8 mouse cellular contexts compared by ENCODE assay signal in the genomic region with DNA sequence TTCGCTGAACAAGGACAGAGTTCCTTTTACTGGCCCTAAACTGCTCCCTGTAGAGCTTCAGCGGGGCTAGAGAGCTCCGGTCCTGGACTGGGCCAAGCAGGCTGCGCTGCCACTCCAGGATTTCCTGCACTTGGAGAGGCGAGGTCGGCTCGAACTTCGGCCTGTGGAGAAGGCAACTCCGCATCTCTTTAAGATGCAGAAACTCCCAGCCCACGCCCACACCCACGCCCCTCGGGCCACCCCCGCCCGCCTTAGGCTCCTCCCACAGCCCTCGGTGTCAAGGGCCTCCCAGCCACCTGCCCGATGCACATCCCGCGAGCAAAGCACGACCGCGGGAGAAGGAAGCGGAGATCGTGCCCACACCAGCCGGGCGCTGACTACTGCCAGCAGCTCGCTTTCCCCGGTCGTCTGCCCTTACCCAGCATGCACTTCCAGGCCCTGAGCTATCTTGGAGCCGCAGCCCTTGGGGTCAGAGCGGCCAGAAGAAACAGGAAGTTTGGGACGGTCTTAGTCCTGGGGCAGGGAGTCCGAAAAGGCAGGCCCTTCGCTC. TPM values are rescaled to one million over a fixed set of nuclear protein-coding genes. Genes with fewer than 3 reads are reported as not detected.
DNase-seq lines count a peak whose midpoint lies in the region; ATAC-seq and TF ChIP-seq lines count a peak whose summit lies in the region.

No protein-coding gene starts in this region.

- TF ChIP-seq EP300 in liver, postnatal 0 days (IDR thresholded peaks at IDR 0.05; ENCODE audit: low read depth), result no peak

- intact Hi-C loops in heart, postnatal 14 days (cut with DNase I), result loop anchor here (2.0 kb wide), 1 partner anchor 26 kb away; a partner anchor contains a TSS

- no peak for TF ChIP-seq CTCF in E14TG2a.4 (conservative IDR thresholded peaks at IDR 0.05; ENCODE audit: low read length)
- TF ChIP-seq CTCF in liver, postnatal 0 days (IDR thresholded peaks at IDR 0.05; ENCODE audit: low read depth), result no peak

- DNase-seq in heart, postnatal 14 days, result peak; percentile 82 to 83
- peak; percentile 60 for DNase-seq in layer of hippocampus, adult 11-12 months (ENCODE audit: low spot score)
- peak; percentile 91 for DNase-seq in liver, postnatal 0 days
- DNase-seq in telencephalon, adult 2 months (ENCODE audit: low read depth, low spot score), result peak; percentile 4

- peak overlapping the region; percentile 63 for H3K4me2 ChIP-seq in forebrain, embryonic 13.5 days
- peak overlapping the region; percentile 76 for H3K4me2 ChIP-seq in liver, postnatal 0 days (ENCODE audit: low read depth, low read length)
- H3K4me2 ChIP-seq in neural tube, embryonic 13.5 days, result peak overlapping the region; percentile 61

- ATAC-seq in cerebellum, adult (ENCODE audit: insufficient number of reproducible peaks, low FRiP score, low TSS enrichment), result peak; percentile 79
- peak; percentile 87 for ATAC-seq in forebrain, embryonic 13.5 days
- ATAC-seq in liver, postnatal 0 days, result peak; percentile 95
- ATAC-seq in neural tube, embryonic 13.5 days (ENCODE audit: low read depth), result peak; percentile 83

- peaks cover 72% of the 10 kb centered on the region for H3K4me1 ChIP-seq in E14TG2a.4 (replicated peaks; ENCODE audit: low read depth, low read length)
- H3K4me1 ChIP-seq in forebrain, embryonic 13.5 days, result peaks cover 14% of the 10 kb centered on the region; the same call in 1 of the 2 replicates
- H3K4me1 ChIP-seq in liver, postnatal 0 days (ENCODE audit: insufficient read depth), result peaks cover 26% of the 10 kb centered on the region
- 0 out of 2 replicates have a peak, but pooled peaks cover 6% of the 10 kb centered on the region for H3K4me1 ChIP-seq in neural tube, embryonic 13.5 days (replicated peaks)

- WGBS in forebrain, embryonic 13.5 days, result 16% methylated on average over 33 of the region's 33 CpGs
- 16% methylated on average over 32 of the region's 33 CpGs for WGBS in liver, postnatal 0 days (ENCODE audit: insufficient replicate concordance)
- 16% methylated on average over 33 of the region's 33 CpGs for WGBS in neural tube, embryonic 13.5 days

- H3K36me3 ChIP-seq in E14TG2a.4 (ENCODE audit: insufficient read depth, low read length), result no peaks in the 10 kb centered on the region
- no peaks in the 10 kb centered on the region for H3K36me3 ChIP-seq in forebrain, embryonic 13.5 days (ENCODE audit: poor library complexity, severe bottlenecking)
- no peaks in the 10 kb centered on the region for H3K36me3 ChIP-seq in liver, postnatal 0 days (replicated peaks; ENCODE audit: insufficient read depth, low read length)
- no peaks in the 10 kb centered on the region for H3K36me3 ChIP-seq in neural tube, embryonic 13.5 days

- peaks cover 16% of the 10 kb centered on the region; the same call in 1 of the 2 replicates for H3K27me3 ChIP-seq in E14TG2a.4 (ENCODE audit: insufficient read depth, low read length)
- peaks cover 15% of the 10 kb centered on the region for H3K27me3 ChIP-seq in forebrain, embryonic 13.5 days
- H3K27me3 ChIP-seq in liver, postnatal 0 days (ENCODE audit: insufficient read depth, low read length), result peaks cover 6% of the 10 kb centered on the region; the same call in 1 of the 2 replicates
- H3K27me3 ChIP-seq in neural tube, embryonic 13.5 days, result peaks cover 33% of the 10 kb centered on the region

- H3K4me3 ChIP-seq in E14TG2a.4 (replicated peaks; ENCODE audit: low read length), result peak overlapping the region; percentile 76
- H3K4me3 ChIP-seq in forebrain, embryonic 13.5 days, result peak overlapping the region; percentile 41
- H3K4me3 ChIP-seq in liver, postnatal 0 days (ENCODE audit: low read depth, low read length), result peak overlapping the region; percentile 43
- H3K4me3 ChIP-seq in neural tube, embryonic 13.5 days, result peak overlapping the region; percentile 42

- no peak overlapping the region for H3K27ac ChIP-seq in forebrain, embryonic 13.5 days
- peak overlapping the region; percentile 79 for H3K27ac ChIP-seq in liver, postnatal 0 days (ENCODE audit: low read depth)
- H3K27ac ChIP-seq in neural tube, embryonic 13.5 days (replicated peaks), result no peak overlapping the region

- peak overlapping the region; percentile 54 for H3K9ac ChIP-seq in forebrain, embryonic 13.5 days
- H3K9ac ChIP-seq in liver, postnatal 0 days (replicated peaks), result peak overlapping the region; percentile 63
- H3K9ac ChIP-seq in neural tube, embryonic 13.5 days, result peak overlapping the region; percentile 54

- no peaks in the 10 kb centered on the region for H3K9me3 ChIP-seq in E14TG2a.4 (ENCODE audit: low read length)
- no peaks in the 10 kb centered on the region for H3K9me3 ChIP-seq in forebrain, embryonic 13.5 days (replicated peaks)
- H3K9me3 ChIP-seq in liver, postnatal 0 days (ENCODE audit: low read length), result no peaks in the 10 kb centered on the region
- no peaks in the 10 kb centered on the region for H3K9me3 ChIP-seq in neural tube, embryonic 13.5 days

RNA-seq across cellular contexts. Expression of a gene that starts 26.6 kb away (rescaled TPM):
- polyA plus RNA-seq in forebrain, embryonic 13.5 days (2015; fragmentation: Nextera tagmentation; extraction: Ambion mirVana), result 6.5 and 6.6 TPM in 2 replicates
- total RNA-seq in heart, postnatal 14 days (2021), result 1 to 10 TPM; 8.2 to 8.8 TPM
- 1.5 TPM in 2 replicates for polyA plus RNA-seq in liver, postnatal 0 days (2015; fragmentation: Nextera tagmentation; extraction: Ambion mirVana)
- 5.8 and 7.8 TPM in 2 replicates for polyA plus RNA-seq in neural tube, embryonic 13.5 days (2015; fragmentation: Nextera tagmentation; extraction: Ambion mirVana)

RNA-seq across cellular contexts. Expression of a gene that starts 57.9 kb away (rescaled TPM):
- polyA plus RNA-seq in forebrain, embryonic 13.5 days (2015; fragmentation: Nextera tagmentation; extraction: Ambion mirVana), result 23.6 and 27.2 TPM in 2 replicates
- total RNA-seq in heart, postnatal 14 days (2021), result 10 to 100 TPM; 14.0 to 16.4 TPM
- 7.9 and 8.1 TPM in 2 replicates for polyA plus RNA-seq in liver, postnatal 0 days (2015; fragmentation: Nextera tagmentation; extraction: Ambion mirVana)
- 17.9 and 18.9 TPM in 2 replicates for polyA plus RNA-seq in neural tube, embryonic 13.5 days (2015; fragmentation: Nextera tagmentation; extraction: Ambion mirVana)

Comparison
In these comparisons a context has a peak if more than half of its experiments do, and no peak if none do; other contexts are left out.
1. DNase-seq: peak in every context shown above with its lines; median percentile 91 in liver, postnatal 0 days; 82 in heart, postnatal 14 days; 60 in layer of hippocampus, adult 11-12 months; 4 in telencephalon, adult 2 months.